Comparison of ENCODE assay signal across 8 mouse cellular contexts in the genomic region with DNA sequence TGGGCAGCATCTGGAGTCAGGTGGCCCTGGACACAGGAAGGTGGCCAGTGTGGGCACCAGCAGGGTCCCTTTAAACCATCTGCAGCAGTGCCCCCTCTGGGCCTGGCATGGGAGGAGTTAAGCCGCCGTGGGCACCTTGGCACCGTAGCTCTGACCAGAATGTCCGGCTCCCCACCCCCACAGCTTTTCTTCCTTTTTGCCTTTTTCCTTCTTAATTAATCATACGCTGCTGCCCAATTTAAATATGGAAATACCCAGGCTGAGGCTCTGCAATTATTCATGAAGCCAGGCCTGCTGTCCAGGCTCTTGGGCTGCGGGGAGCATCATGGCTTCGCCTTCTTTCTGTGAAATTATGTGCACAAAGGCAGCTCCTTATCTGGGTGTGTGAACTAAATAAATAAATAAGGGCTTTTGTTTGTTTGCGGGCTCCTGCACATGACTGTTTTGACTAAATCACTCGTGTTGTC.
DNase-seq lines count a peak whose midpoint lies in the region; ATAC-seq and TF ChIP-seq lines count a peak whose summit lies in the region.

No protein-coding gene starts in this region.

- no peak for ATAC-seq in heart, embryonic 16.5 days (replicated peaks; ENCODE audit: extremely low read depth, insufficient read depth, low FRiP score)
- ATAC-seq in intestine, embryonic 16.5 days, result no peak
- peak; percentile 54 for ATAC-seq in midbrain, postnatal 0 days (ENCODE audit: low FRiP score)
- ATAC-seq in CD4-positive, CD25-positive, alpha-beta regulatory T cell, adult 4 months, result no peak

- H3K79me2 ChIP-seq in C2C12 (ENCODE audit: control insufficient read depth, insufficient read depth), result peaks cover 46% of the 10 kb centered on the region

- intact Hi-C loops in heart, postnatal 14 days (cut with DNase I), result no loop called here

- no peaks in the 10 kb centered on the region for H3K27me3 ChIP-seq in heart, embryonic 16.5 days (ENCODE audit: control insufficient read depth, insufficient read depth, low read length)
- no peaks in the 10 kb centered on the region for H3K27me3 ChIP-seq in C2C12 (ENCODE audit: control insufficient read depth, insufficient read depth, insufficient read length)
- H3K27me3 ChIP-seq in intestine, embryonic 16.5 days (replicated peaks; ENCODE audit: control insufficient read depth, insufficient read depth, low read length), result 0 out of 2 replicates have a peak, but pooled peaks cover 6% of the 10 kb centered on the region
- no peaks in the 10 kb centered on the region for H3K27me3 ChIP-seq in midbrain, postnatal 0 days (ENCODE audit: insufficient read depth, low read length)

- WGBS in heart, embryonic 16.5 days, result 51% methylated on average over 9 of the region's 9 CpGs
- WGBS in intestine, embryonic 16.5 days, result 43% methylated on average over 9 of the region's 9 CpGs
- 31% methylated on average over 9 of the region's 9 CpGs for WGBS in midbrain, postnatal 0 days

- H3K9ac ChIP-seq in heart, embryonic 16.5 days (ENCODE audit: low read length), result peak overlapping the region; percentile 92
- peak overlapping the region; percentile 73 for H3K9ac ChIP-seq in intestine, embryonic 16.5 days (ENCODE audit: low read depth, low read length)
- peak overlapping the region; percentile 80 for H3K9ac ChIP-seq in midbrain, postnatal 0 days (replicated peaks; ENCODE audit: low read length, poor library complexity, severe bottlenecking)

- H3K9me3 ChIP-seq in heart, embryonic 16.5 days (replicated peaks; ENCODE audit: control insufficient read depth, low read length), result no peaks in the 10 kb centered on the region
- H3K9me3 ChIP-seq in intestine, embryonic 16.5 days (ENCODE audit: control insufficient read depth, low read length), result no peaks in the 10 kb centered on the region
- no peaks in the 10 kb centered on the region for H3K9me3 ChIP-seq in midbrain, postnatal 0 days (ENCODE audit: low read length)

- H3ac ChIP-seq in C2C12 (ENCODE audit: control insufficient read depth, insufficient read length, low read depth), result no peak overlapping the region

- no peak for TF ChIP-seq CTCF in C2C12 (IDR thresholded peaks at IDR 0.05; ENCODE audit: control insufficient read depth, insufficient read depth, insufficient read length)
- TF ChIP-seq CTCF in midbrain, postnatal 0 days (IDR thresholded peaks at IDR 0.05), result peak; percentile 30; the same call in 1 of the 2 replicates

- H3K4me1 ChIP-seq in heart, embryonic 16.5 days (ENCODE audit: control insufficient read depth, insufficient read depth, low read length), result peaks cover 17% of the 10 kb centered on the region
- peaks cover 24% of the 10 kb centered on the region for H3K4me1 ChIP-seq in intestine, embryonic 16.5 days (ENCODE audit: control insufficient read depth, insufficient read depth, low read length)
- H3K4me1 ChIP-seq in midbrain, postnatal 0 days (ENCODE audit: insufficient read depth, low read length), result peaks cover 16% of the 10 kb centered on the region

- peak overlapping the region; percentile 64 for H3K4me3 ChIP-seq in heart, embryonic 16.5 days (ENCODE audit: low read length)
- H3K4me3 ChIP-seq in C2C12 (ENCODE audit: insufficient read depth, poor library complexity, severe bottlenecking), result peak overlapping the region; percentile 59
- peak overlapping the region; percentile 46 for H3K4me3 ChIP-seq in intestine, embryonic 16.5 days (ENCODE audit: low read length)
- H3K4me3 ChIP-seq in midbrain, postnatal 0 days (ENCODE audit: low read depth, low read length), result peak overlapping the region; percentile 36; the same call in 1 of the 2 replicates

- H3K27ac ChIP-seq in heart, embryonic 16.5 days (ENCODE audit: low read length), result peak overlapping the region; percentile 95
- H3K27ac ChIP-seq in intestine, embryonic 16.5 days (ENCODE audit: low read length), result peak overlapping the region; percentile 93
- peak overlapping the region; percentile 99 for H3K27ac ChIP-seq in midbrain, postnatal 0 days (ENCODE audit: low read depth, low read length)

- H3K79me3 ChIP-seq in C2C12 (ENCODE audit: low read depth), result peaks cover 38% of the 10 kb centered on the region

- peak overlapping the region; percentile 85 for H3K4me2 ChIP-seq in heart, embryonic 16.5 days (ENCODE audit: low read depth, low read length)
- H3K4me2 ChIP-seq in intestine, embryonic 16.5 days (ENCODE audit: low read depth, low read length), result peak overlapping the region; percentile 73
- peak overlapping the region; percentile 67 for H3K4me2 ChIP-seq in midbrain, postnatal 0 days (ENCODE audit: low read depth, low read length, poor library complexity, severe bottlenecking)

- no peak for DNase-seq in heart, postnatal 14 days
- DNase-seq in cerebellum, adult 8-10 months, result peak; percentile 72
- DNase-seq in midbrain, postnatal 0 days (ENCODE audit: low spot score), result peak; percentile 86
- no peak for DNase-seq in ovary, adult 18-20 months (ENCODE audit: low spot score)

- no peaks in the 10 kb centered on the region for H3K36me3 ChIP-seq in heart, embryonic 16.5 days (ENCODE audit: control insufficient read depth, insufficient read depth)
- peaks cover 10% of the 10 kb centered on the region for H3K36me3 ChIP-seq in C2C12 (ENCODE audit: control insufficient read depth, insufficient read depth)
- H3K36me3 ChIP-seq in intestine, embryonic 16.5 days (ENCODE audit: control insufficient read depth, insufficient read depth, low read length), result 0 out of 2 replicates have a peak, but pooled peaks cover 2% of the 10 kb centered on the region
- H3K36me3 ChIP-seq in midbrain, postnatal 0 days (ENCODE audit: insufficient read depth, low read length), result no peaks in the 10 kb centered on the region

TF ChIP-seq in C2C12, 6 proteins besides CTCF, POLR2A, EP300 and RAD21:
- TF ChIP-seq MAX (IDR thresholded peaks at IDR 0.05), result no peak
- no peak for TF ChIP-seq MYOD1 (IDR thresholded peaks at IDR 0.05; ENCODE audit: control insufficient read depth, insufficient read length, low read depth)
- TF ChIP-seq MYOG (IDR thresholded peaks at IDR 0.05; ENCODE audit: control insufficient read depth, extremely low read depth, insufficient read length), result no peak
- TF ChIP-seq USF1 (IDR thresholded peaks at IDR 0.05; ENCODE audit: low read depth), result no peak
- TF ChIP-seq FOSL1 (IDR thresholded peaks at IDR 0.05; ENCODE audit: insufficient read depth, low read length, poor library complexity, severe bottlenecking), result no peak

Comparison
In these comparisons a context has a peak if more than half of its experiments do, and no peak if none do; other contexts are left out.
1. DNase-seq: peak in cerebellum, adult 8-10 months (single experiment) and midbrain, postnatal 0 days (single experiment); none in heart, postnatal 14 days (0 of 2) and ovary, adult 18-20 months (single experiment).
2. Peak in every context shown above with its lines, with median percentiles within 50 percentile points of each other: H3K27ac ChIP-seq, H3K4me2 ChIP-seq, H3K4me3 ChIP-seq and H3K9ac ChIP-seq.